Mouse (Mus musculus) adipocyte (in vitro differentiated cells): ENCODE data around the gene Tead4.
"Not testable (repeated sequence)": the region's sequence is repeated elsewhere in the genome, so short reads cannot be mapped to it uniquely, and the experiment has no call there.

Experiments
- DNase-seq: peaks from one replicate; pipeline ENCODE4 v3.0.0-alpha.2; 2016; ENCODE audit warnings: low spot score

The Tead4 gene

GRCm38 (mm10) chr6:128300134-128301001 lies at the start of gene Tead4:
TSS of gene Tead4 (minus strand) at chr6:128300823.
- peak; percentile 75 for DNase-seq

GRCm38 (mm10) chr6:128349711-128350110 lies 49.1 kb upstream of the Tead4 start:
- no peak for DNase-seq

GRCm38 (mm10) chr6:128346782-128347181 lies 46.2 kb upstream of the Tead4 start:
- no peak for DNase-seq

- DNase-seq: no peak
Observed at GRCm38 (mm10) chr6:128345623-128346022, 45.0 kb upstream of the Tead4 start.

- no peak for DNase-seq
Observed at GRCm38 (mm10) chr6:128341956-128342723, 41.5 kb upstream of the Tead4 start.

GRCm38 (mm10) chr6:128338876-128339275 lies 38.3 kb upstream of the Tead4 start:
- DNase-seq: no peak

GRCm38 (mm10) chr6:128337467-128337866 lies 36.8 kb upstream of the Tead4 start:
- DNase-seq: no peak

- DNase-seq: peak; percentile 82
Observed at GRCm38 (mm10) chr6:128334397-128335124, 33.9 kb upstream of the Tead4 start.

- peak; percentile 91 for DNase-seq
Observed at GRCm38 (mm10) chr6:128318317-128318716, 17.7 kb upstream of the Tead4 start.

GRCm38 (mm10) chr6:128315597-128315996 lies 15.0 kb upstream of the Tead4 start:
- no peak for DNase-seq

- DNase-seq: no peak
Observed at GRCm38 (mm10) chr6:128314796-128315195, 14.2 kb upstream of the Tead4 start.

- peak; percentile 71 for DNase-seq
Observed at GRCm38 (mm10) chr6:128308311-128308710, 7.7 kb upstream of the Tead4 start.

- no peak for DNase-seq
Observed at GRCm38 (mm10) chr6:128304801-128305200, 4.2 kb upstream of the Tead4 start.

GRCm38 (mm10) chr6:128302640-128303039 lies 2.0 kb upstream of the Tead4 start:
- not testable (repeated sequence) for DNase-seq

- no peak for DNase-seq
Observed at GRCm38 (mm10) chr6:128301891-128302290, 1.3 kb upstream of the Tead4 start.

- DNase-seq: no peak
Observed at GRCm38 (mm10) chr6:128301458-128301857, 835 bp upstream of the Tead4 start.

- DNase-seq: no peak
Observed at GRCm38 (mm10) chr6:128299292-128300133, 1.1 kb downstream of the Tead4 start.

- DNase-seq: no peak
Observed at GRCm38 (mm10) chr6:128298246-128298645, 2.4 kb downstream of the Tead4 start.

GRCm38 (mm10) chr6:128296750-128297393 lies 3.8 kb downstream of the Tead4 start:
- no peak for DNase-seq

- DNase-seq: peak; percentile 57
Observed at GRCm38 (mm10) chr6:128295876-128296749, 4.5 kb downstream of the Tead4 start.
